Mouse (Mus musculus): ENCODE measurements around the gene Ackr4.

DNA sequence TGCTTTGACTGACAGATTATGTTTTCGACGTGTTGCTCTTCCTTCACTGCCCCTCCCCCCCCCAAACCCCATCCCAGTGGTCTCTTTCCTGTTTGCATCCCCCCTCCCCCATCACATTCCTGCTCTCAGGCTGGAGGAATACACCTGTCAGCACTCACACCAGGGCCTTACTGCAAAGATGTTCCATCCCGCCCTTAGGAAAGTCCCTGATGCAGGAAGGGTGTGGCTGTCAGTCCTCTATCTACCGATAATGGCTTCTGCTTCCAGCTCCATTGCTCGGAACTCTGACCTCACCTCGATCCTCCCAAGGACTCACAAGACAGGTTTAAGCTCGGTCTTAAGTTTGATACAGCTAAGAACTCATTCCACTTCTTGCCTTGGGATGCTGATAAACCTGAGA, 19.9 kb upstream of the Ackr4 start:
- TF ChIP-seq CTCF (conservative IDR thresholded peaks at IDR 0.05; ENCODE audit: insufficient read depth, insufficient read length, low read depth, low read length) (no peak), POLR2A (IDR thresholded peaks at IDR 0.05; ENCODE audit: low read depth, low read length) (no peak)
